Mouse (Mus musculus): ENCODE results near the gene Gm20388. TPM values are rescaled to one million over a fixed set of nuclear protein-coding genes. Genes with fewer than 3 reads are reported as not detected.
"Not testable (repeated sequence)": the region's sequence is repeated elsewhere in the genome, so short reads cannot be mapped to it uniquely, and the experiment has no call there.

The Gm20388 gene
- total RNA-seq, 2 experiments from 2014 or later, result 5.8 TPM; not detected in 1

- DNase-seq, result no peak
Measured at GRCm38 (mm10) chr8:124173688-124174087, 4263.0 kb downstream of the Gm20388 start.

GRCm38 (mm10) chr8:124176133-124176532, 4265.5 kb downstream of the Gm20388 start:
- DNase-seq, result no peak

DNA sequence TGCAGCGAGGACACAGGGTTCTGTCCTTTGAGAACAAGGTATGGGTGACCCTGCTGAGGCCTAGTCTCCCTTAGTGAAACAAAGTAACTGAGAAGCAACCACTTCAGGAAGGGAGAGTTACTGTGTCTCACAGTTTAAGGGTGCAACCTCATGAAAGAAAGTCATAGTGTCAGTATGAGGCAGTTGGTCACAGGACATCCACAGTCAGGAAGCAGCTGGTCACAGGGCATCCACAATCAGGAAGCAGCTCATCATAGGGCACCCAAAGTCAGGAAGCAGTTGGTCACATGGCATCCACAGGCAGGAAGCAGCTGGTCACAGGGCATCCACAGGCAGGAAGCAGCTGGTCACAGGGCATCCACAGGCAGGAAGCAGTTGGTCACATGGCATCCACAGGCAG, 4266.5 kb downstream of the Gm20388 start:
- not testable (repeated sequence) for DNase-seq

- DNase-seq, result no peak
Measured at GRCm38 (mm10) chr8:124180681-124181445, 4270.2 kb downstream of the Gm20388 start.

- DNase-seq, result no peak
Measured at GRCm38 (mm10) chr8:124181751-124182150, 4271.1 kb downstream of the Gm20388 start.

GRCm38 (mm10) chr8:124182224-124182623, 4271.6 kb downstream of the Gm20388 start:
- DNase-seq, result peak; percentile 74

DNA sequence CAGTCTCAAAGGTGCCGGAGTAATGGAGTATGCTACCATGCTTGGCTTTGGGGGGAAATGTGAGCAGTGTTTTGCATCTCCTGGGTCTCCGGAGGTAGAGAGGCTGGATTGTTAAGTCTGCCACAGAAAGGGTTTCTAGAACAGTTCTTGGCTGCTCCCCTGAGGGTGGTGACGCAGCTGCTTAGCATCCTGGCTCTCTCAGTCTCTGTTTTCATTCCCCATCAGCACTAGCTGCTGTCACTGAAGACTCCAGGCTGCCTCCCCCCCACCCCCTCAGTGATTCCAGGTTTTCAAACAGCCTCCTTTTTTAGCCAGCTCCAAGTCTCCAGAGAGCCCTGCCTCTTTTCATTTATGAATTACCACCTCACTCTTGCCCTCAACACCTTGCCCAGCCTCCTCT, 4273.4 kb downstream of the Gm20388 start:
- DNase-seq, result peak; percentile 42

DNA sequence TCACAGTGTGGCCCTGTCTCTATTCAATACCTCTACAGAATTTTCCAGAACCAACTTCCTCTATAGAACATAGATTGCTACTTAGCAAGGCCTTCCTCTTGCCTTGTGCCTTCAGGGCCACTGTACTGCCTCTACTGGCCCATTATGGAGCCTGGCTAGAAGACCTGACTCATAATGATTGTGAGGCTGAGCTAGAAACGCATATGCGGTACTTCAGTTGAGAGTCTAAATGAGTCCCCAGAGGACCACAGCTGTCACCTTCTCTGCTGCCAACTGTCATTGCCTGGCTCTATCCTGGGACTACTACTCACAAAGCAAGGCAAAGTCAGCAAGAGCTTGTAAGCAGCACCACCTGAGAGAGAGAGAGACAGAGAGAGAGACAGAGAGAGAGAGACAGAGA, 4273.9 kb downstream of the Gm20388 start:
- no peak for DNase-seq

- no peak for DNase-seq
Measured at GRCm38 (mm10) chr8:124185081-124185480, 4274.4 kb downstream of the Gm20388 start.

DNA sequence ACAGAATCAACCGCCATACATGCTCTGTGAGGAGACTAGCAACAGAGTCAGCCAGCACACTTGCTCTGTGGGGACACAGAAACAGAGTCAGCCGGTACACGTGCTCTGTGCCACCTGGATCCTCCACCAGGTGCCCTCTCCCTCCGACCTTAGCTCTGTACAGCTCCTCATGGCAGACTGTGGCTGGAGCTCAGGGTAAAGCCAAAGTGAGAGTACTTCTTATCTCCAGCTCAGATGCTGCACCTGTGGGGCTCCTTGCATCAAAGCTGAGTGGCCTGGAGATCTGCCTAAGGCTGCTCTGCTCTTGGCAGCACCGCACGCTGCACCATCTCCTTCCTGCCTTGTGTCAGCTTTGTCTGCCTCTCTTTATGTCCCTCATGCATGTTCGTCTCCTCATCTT, 4279.7 kb downstream of the Gm20388 start:
- DNase-seq, result no peak

DNA sequence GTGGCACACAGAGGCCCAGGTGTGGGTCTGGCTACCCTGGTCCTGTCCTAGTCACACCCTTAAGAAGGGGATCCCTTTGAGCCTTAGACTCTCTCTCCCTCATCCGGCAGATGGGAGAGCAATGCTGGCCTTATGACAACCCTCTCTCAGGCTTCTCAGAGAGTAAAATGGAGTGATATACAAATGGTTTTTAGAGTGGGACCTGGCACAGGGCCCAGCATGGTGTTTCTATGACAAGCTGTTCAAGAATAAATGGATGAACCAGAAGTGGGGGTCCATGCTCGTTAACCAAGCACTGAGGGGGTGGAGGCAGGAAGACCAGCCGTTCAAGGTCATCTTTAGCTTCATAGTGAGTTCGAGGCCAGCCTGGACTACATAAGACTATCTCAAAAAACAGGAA, 4281.6 kb downstream of the Gm20388 start:
- DNase-seq, result no peak

- peak; percentile 69 for DNase-seq
Measured at GRCm38 (mm10) chr8:124192976-124193375, 4282.3 kb downstream of the Gm20388 start.

DNA sequence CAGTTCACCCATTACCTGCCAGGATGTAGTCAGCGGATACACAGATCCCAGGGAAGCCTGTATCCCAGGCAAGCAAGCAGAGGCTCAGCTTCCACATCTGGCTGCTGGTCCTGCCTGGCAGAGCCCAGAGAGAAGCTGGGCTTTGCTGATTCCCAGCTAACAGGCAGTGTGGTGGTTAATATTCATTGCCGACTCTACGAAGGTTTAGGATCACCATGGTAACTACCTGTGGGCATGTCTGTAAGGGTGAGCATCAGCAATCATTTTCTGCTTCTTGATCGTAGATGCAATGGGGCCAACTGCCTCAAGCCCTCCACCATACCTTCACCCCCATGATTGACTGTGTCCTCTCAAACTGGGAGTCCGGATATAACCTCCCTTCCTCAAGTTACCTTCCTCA, 4283.4 kb downstream of the Gm20388 start:
- DNase-seq, result no peak

- peak; percentile 58 for DNase-seq
Measured at GRCm38 (mm10) chr8:124196195-124196594, 4285.6 kb downstream of the Gm20388 start.

DNA sequence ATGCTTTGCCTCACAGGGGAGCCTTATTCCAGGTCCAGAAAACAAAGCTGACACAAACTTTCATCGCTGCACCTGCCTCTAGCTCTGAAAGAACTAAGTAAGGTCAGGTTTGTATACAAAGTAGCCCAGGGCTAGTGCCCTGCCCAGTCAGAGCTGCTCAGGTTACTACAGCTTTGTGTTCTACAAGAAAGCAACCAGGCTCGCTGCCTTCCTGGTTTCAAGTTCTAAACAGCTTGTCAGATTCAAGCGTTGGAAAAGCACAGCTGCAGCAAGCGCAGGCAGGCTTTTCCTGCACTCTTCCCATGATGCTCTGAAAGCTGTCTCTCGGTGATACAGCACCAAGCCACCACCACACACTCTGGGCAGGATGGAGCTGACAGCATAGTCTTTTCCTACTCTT, 4286.2 kb downstream of the Gm20388 start:
- DNase-seq, result no peak

GRCm38 (mm10) chr8:124198230-124198629, 4287.6 kb downstream of the Gm20388 start:
- DNase-seq, result no peak

GRCm38 (mm10) chr8:124200400-124200799, 4289.8 kb downstream of the Gm20388 start:
- DNase-seq, result no peak

DNA sequence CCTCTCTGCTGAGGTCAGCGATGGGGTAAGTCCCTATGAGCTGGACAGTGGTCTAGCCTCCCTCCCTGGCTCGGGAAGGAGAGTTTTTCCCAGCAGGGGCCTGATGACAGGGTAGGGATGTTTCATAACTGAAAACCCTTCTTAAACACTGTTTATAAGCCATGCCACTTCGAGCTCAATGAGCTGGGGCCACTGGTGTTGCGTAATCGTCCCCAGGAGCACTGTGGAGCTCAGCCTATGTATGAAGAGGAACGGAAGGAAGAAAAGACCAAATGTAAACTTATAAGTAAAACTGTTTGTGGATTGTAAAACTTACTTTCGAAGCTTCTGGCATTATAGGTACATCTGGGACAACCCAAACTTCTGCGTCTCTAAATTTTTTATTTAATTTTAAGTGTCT, 4291.1 kb downstream of the Gm20388 start:
- DNase-seq, result no peak

- DNase-seq, result no peak
Measured at GRCm38 (mm10) chr8:124202895-124203294, 4292.3 kb downstream of the Gm20388 start.

DNA sequence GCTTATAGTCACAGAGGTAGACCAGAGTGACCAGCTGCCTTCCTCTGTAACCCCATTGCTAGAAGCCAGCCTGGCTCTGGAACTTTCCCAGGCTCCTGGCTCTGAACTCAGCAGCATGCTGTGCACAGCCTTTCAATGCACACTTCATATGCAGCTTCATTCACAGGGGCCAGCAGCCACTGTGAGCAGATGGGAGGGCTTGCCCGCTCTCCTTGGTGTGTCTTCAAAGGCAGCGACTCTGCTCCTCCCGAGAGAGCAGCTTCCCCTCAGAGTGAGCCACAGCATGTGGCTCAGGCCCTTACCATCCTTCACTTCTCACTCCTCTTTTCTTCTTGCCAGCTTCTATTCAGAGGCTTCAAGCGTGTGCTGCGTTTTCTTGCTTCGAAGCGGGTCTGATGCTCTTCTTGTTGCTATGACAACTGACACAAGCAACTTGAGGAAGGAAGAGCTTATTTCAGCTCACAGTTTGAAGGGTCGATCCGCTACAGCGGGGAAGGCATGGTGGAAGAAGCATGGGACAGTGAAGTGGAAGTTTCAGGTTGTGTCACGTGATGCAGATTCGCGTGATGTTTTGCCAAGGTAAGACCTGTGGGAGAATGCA, 4293.5 kb downstream of the Gm20388 start:
- no peak for DNase-seq

GRCm38 (mm10) chr8:124212148-124212547, 4301.5 kb downstream of the Gm20388 start:
- no peak for DNase-seq

DNA sequence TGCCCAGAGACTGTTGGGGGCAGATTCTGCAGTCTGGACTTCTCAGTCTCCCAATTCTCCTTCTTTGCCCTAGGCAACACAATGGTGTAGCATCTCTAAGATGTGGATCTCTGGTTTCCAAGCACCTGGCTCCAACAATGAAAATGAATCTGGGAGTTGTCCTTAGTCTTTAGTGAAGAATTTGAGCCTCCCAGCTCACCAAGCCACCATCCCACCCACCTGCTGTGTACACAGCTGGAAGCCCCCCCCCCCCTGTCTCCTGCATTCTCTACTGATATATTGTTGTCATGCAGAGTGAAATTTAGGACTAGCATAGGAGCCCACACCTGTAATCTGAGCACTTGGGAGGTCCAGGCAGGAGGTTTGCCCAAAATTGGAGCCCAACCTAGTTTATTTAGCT, 4306.3 kb downstream of the Gm20388 start:
- no peak for DNase-seq

GRCm38 (mm10) chr8:124229883-124230282, 4319.2 kb downstream of the Gm20388 start:
- no peak for DNase-seq

DNA sequence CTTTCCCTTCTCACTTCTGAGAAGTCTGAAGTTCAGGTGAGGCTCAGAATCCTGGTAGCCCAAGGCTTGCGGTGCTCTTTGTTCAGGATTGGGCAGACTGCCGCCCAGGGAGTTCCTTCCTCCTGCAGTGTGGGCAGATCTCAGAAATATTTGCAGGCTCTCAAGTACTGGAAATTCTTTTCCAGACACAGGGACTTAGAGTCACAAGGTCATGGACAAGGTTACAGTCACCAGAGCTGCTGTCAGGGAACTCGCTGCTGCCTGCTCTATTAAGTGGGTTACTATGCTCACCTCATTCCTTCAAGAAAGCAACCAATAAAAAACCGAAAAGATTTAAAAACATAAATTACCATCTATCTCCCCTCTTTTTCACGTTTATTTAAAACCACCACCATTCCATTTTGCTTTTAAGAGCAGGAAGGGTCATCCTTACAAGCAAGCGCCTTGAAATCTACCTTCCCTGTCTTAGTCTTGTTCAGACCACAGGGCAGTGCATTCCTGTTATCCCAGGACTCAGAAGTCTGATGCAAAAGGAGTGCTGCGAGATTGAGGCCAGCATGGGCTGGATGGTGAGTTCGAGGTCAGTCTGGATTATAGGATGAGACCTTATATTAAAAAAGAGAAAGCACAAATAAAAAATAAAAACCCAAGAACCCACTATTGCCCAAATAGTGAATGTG, 4320.0 kb downstream of the Gm20388 start:
- DNase-seq, result no peak

Data from heart, postnatal 4 days (tissue).